Mouse (Mus musculus): Measurements from ENCODE around the gene Clec2l. TPM values are rescaled to one million over a fixed set of nuclear protein-coding genes. Genes with fewer than 3 reads are reported as not detected.

The Clec2l gene
- polyA plus RNA-seq, 2 experiments, result 0.09 TPM; not detected in 1

DNA sequence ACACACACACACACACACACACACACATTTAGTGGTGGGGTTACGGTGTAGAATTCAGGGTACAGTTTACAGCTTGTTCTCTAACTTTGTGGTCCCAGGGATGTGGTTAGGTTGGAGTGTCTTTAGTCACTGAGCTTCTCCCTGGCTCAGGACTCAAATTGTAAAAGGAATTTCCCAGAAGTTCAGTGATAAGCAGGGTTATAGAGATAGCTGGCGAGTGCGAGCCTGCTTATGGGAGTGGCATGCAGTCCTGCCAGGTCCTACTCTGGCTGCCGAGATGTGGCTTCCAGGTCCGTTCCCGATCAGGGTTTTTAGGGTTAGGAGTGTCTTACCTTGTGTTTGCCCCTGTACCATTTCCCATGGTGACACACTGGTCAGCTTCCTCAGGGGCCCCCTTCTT lies 13.3 kb downstream of the Clec2l start:
- Histone ChIP-seq H3K4me2 (ENCODE audit: low read depth) (0 out of 2 replicates have a peak overlapping the region, but pooled peaks have one; percentile 0), H3K4me3 (ENCODE audit: insufficient read depth in 1 of 2, low read depth in 2 of 2, low read length in 2 of 2) (no peak overlapping the region), H3K36me3 (replicated peaks; ENCODE audit: control insufficient read depth, insufficient read depth, low read depth) (no peaks in the 10 kb centered on the region), H3K4me1 (replicated peaks; ENCODE audit: control insufficient read depth in 2 of 2, insufficient read depth in 2 of 2, low read length in 1 of 2) (peaks cover 7 to 13% of the 10 kb centered on the region in 2 experiments; a peak in 3 of 4 replicates), H3K9me3 (ENCODE audit: control insufficient read depth, low read length) (no peaks in the 10 kb centered on the region), H3K27me3 (ENCODE audit: control insufficient read depth, insufficient read depth, low read length) (no peaks in the 10 kb centered on the region), H3K9ac (replicated peaks) (no peak overlapping the region), H3K27ac (no peak overlapping the region)
- TF ChIP-seq CTCF (IDR thresholded peaks at IDR 0.05; ENCODE audit: low read depth), result no peak
- no peak for TF ChIP-seq EP300 (IDR thresholded peaks at IDR 0.05; ENCODE audit: low read depth)
- no peak for ATAC-seq (ENCODE audit: insufficient read depth)
- DNase-seq (ENCODE audit: low read depth in 3 of 3, low spot score in 3 of 3), result peak in 1 of 3 experiments; percentile 7
- 37% methylated on average over 6 of the region's 6 CpGs for WGBS (ENCODE audit: insufficient replicate concordance)

DNA sequence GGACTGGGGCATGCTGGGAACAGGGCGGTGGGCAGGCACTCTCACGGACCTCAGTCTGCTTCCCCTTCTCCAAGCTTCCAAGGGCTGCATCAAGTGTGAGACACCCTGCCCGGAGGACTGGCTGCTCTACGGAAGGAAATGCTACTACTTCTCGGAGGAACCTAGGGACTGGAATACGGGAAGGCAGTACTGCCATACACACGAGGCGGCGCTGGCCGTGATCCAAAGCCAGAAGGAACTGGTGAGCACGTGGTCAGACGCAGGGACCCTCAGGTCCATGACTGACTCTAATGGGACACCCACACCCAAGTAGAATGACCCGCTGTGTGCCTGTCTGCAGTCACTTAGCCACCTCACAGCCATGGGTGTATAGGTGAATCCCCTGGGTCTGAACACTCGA lies 13.9 kb downstream of the Clec2l start:
- no peaks in the 10 kb centered on the region for H3K9me3 ChIP-seq (ENCODE audit: control insufficient read depth, low read length)
- no peak for ATAC-seq (ENCODE audit: insufficient read depth)
- TF ChIP-seq EP300 (IDR thresholded peaks at IDR 0.05; ENCODE audit: low read depth) (no peak), CTCF (IDR thresholded peaks at IDR 0.05; ENCODE audit: low read depth) (no peak)
- WGBS (ENCODE audit: insufficient replicate concordance), result 59% methylated on average over 14 of the region's 14 CpGs
- no peak overlapping the region for H3K4me3 ChIP-seq (ENCODE audit: insufficient read depth in 1 of 2, low read depth in 2 of 2, low read length in 2 of 2)
- H3K4me2 ChIP-seq (ENCODE audit: low read depth), result 0 out of 2 replicates have a peak overlapping the region, but pooled peaks have one; percentile 0
- DNase-seq (ENCODE audit: low read depth in 3 of 3, low spot score in 3 of 3), result no peak
- H3K27ac ChIP-seq, result no peak overlapping the region
- H3K4me1 ChIP-seq (replicated peaks; ENCODE audit: control insufficient read depth in 2 of 2, insufficient read depth in 2 of 2, low read length in 1 of 2), result peaks cover 3 to 8% of the 10 kb centered on the region in 2 experiments; a peak in 1 of 4 replicates
- H3K27me3 ChIP-seq (ENCODE audit: control insufficient read depth, insufficient read depth, low read length), result no peaks in the 10 kb centered on the region
- H3K36me3 ChIP-seq (replicated peaks; ENCODE audit: control insufficient read depth, insufficient read depth, low read depth), result no peaks in the 10 kb centered on the region
- no peak overlapping the region for H3K9ac ChIP-seq (replicated peaks)

DNA sequence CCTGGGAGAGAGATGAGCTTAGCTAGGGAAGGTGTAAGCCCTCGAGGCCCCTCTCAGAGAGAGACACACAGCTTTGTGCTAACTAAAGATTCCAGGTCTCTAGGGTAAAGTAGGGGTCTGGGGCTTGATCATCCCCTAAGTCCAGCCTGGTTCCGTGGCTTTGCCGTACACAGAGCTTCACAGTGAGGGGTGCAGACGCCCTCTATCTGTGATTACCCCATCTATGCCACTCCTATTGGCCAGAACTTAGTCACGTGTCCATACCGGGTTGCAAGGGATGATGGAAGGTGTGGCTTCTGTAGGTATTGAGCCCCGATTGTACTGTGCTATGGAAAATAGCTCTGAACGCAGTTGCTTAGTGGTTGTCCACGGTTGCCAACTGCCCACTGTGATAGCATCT lies 14.8 kb downstream of the Clec2l start:
- DNase-seq (ENCODE audit: low read depth in 3 of 3, low spot score in 3 of 3), result no peak
- H3K4me1 ChIP-seq (replicated peaks; ENCODE audit: control insufficient read depth in 2 of 2, insufficient read depth in 2 of 2, low read length in 1 of 2), result peaks cover 3 to 8% of the 10 kb centered on the region in 2 experiments; a peak in 1 of 4 replicates
- no peak overlapping the region for H3K4me3 ChIP-seq (ENCODE audit: insufficient read depth in 1 of 2, low read depth in 2 of 2, low read length in 2 of 2)
- no peak overlapping the region for H3K27ac ChIP-seq
- TF ChIP-seq EP300 (IDR thresholded peaks at IDR 0.05; ENCODE audit: low read depth) (no peak), CTCF (IDR thresholded peaks at IDR 0.05; ENCODE audit: low read depth) (no peak)
- ATAC-seq (ENCODE audit: insufficient read depth), result no peak
- no peaks in the 10 kb centered on the region for H3K9me3 ChIP-seq (ENCODE audit: control insufficient read depth, low read length)
- no peak overlapping the region for H3K9ac ChIP-seq (replicated peaks)
- 52% methylated on average over 9 of the region's 9 CpGs for WGBS (ENCODE audit: insufficient replicate concordance)
- H3K36me3 ChIP-seq (replicated peaks; ENCODE audit: control insufficient read depth, insufficient read depth, low read depth), result no peaks in the 10 kb centered on the region
- no peaks in the 10 kb centered on the region for H3K27me3 ChIP-seq (ENCODE audit: control insufficient read depth, insufficient read depth, low read length)
- no peak overlapping the region for H3K4me2 ChIP-seq (ENCODE audit: low read depth)

DNA sequence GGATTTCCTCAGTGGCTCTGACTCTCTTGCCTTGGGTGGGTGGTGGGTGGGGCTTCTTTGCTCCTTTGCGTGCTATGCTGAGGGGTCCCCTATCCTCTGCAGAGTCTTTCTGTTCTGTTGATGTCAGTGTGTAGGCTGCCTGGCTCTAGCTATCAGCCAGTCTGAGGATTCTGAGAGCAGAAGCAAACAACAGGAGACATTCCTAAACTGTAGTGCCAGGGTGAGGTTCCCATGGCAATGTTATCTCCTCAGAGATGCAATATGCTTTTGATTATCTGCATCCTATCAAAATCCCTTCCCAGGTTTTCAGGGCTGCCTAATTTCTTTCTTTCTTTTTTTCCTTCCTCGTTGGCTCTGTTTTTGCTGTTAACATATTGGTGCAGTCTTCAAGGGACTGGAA lies 19.7 kb downstream of the Clec2l start:
- H3K4me1 ChIP-seq (replicated peaks; ENCODE audit: control insufficient read depth in 2 of 2, insufficient read depth in 2 of 2, low read length in 1 of 2), result no peaks in the 10 kb centered on the region
- no peak overlapping the region for H3K4me2 ChIP-seq (ENCODE audit: low read depth)
- no peak overlapping the region for H3K9ac ChIP-seq (replicated peaks)
- no peak overlapping the region for H3K27ac ChIP-seq
- no peaks in the 10 kb centered on the region for H3K36me3 ChIP-seq (replicated peaks; ENCODE audit: control insufficient read depth, insufficient read depth, low read depth)
- H3K4me3 ChIP-seq (ENCODE audit: insufficient read depth in 1 of 2, low read depth in 2 of 2, low read length in 2 of 2), result no peak overlapping the region
- H3K27me3 ChIP-seq (ENCODE audit: control insufficient read depth, insufficient read depth, low read length), result no peaks in the 10 kb centered on the region
- TF ChIP-seq EP300 (IDR thresholded peaks at IDR 0.05; ENCODE audit: low read depth), result no peak
- TF ChIP-seq CTCF (IDR thresholded peaks at IDR 0.05; ENCODE audit: low read depth), result no peak
- DNase-seq (ENCODE audit: low read depth in 3 of 3, low spot score in 3 of 3), result no peak
- no peak for ATAC-seq (ENCODE audit: insufficient read depth)
- no peaks in the 10 kb centered on the region for H3K9me3 ChIP-seq (ENCODE audit: control insufficient read depth, low read length)
- WGBS (ENCODE audit: insufficient replicate concordance), result 57% methylated on average over 2 of the region's 2 CpGs

DNA sequence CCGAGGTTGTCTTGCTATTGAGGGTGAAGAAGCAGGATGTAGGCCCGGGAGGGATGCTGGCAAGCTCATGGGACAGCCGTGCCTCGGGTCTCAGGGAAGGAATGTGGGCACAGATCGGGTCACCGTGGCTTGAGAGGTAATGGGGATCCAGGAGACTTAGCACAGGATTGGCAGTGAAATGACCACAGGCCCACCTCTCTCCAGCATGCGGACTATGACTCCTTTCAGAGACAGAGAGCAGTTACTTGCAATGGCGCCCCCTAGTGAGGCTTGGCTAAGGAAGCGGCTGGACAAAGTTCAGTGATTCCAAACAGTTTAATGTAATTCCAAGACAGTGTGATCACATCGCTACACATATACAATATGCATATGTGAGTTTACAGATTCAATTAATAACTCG lies 24.3 kb downstream of the Clec2l start:
- H3K4me3 ChIP-seq (ENCODE audit: insufficient read depth in 1 of 2, low read depth in 2 of 2, low read length in 2 of 2), result no peak overlapping the region
- H3K4me2 ChIP-seq (ENCODE audit: low read depth), result no peak overlapping the region
- no peak for ATAC-seq (ENCODE audit: insufficient read depth)
- WGBS (ENCODE audit: insufficient replicate concordance), result 63% methylated on average over 11 of the region's 11 CpGs
- H3K9ac ChIP-seq (replicated peaks), result no peak overlapping the region
- peaks cover 12% of the 10 kb centered on the region; the same call in 1 of the 2 replicates for H3K36me3 ChIP-seq (replicated peaks; ENCODE audit: control insufficient read depth, insufficient read depth, low read depth)
- H3K9me3 ChIP-seq (ENCODE audit: control insufficient read depth, low read length), result no peaks in the 10 kb centered on the region
- H3K27ac ChIP-seq, result no peak overlapping the region
- no peaks in the 10 kb centered on the region for H3K27me3 ChIP-seq (ENCODE audit: control insufficient read depth, insufficient read depth, low read length)
- DNase-seq (ENCODE audit: low read depth in 3 of 3, low spot score in 3 of 3), result no peak
- TF ChIP-seq CTCF (IDR thresholded peaks at IDR 0.05; ENCODE audit: low read depth), result peak; percentile 73
- no peak for TF ChIP-seq EP300 (IDR thresholded peaks at IDR 0.05; ENCODE audit: low read depth)
- no peaks in the 10 kb centered on the region for H3K4me1 ChIP-seq (replicated peaks; ENCODE audit: control insufficient read depth in 2 of 2, insufficient read depth in 2 of 2, low read length in 1 of 2)
